Mouse (Mus musculus) gonadal fat pad, adult 2 months (tissue): ENCODE results near the gene Stra6. TPM values are rescaled to one million over a fixed set of nuclear protein-coding genes. Genes with fewer than 3 reads are reported as not detected.

ENCODE experiments used
- DNase-seq: peaks from one replicate; pipeline ENCODE4 v3.0.0-alpha.2; 2012; ENCODE audit warnings: low read depth
- polyA plus RNA-seq: library from polyadenylated mRNA; depleted of rRNA; stranded (reverse); fragments of >200 nt; gene quantifications from 2 replicates; pipeline ENCODE4 v1.2.3, GENCODE M21; 2012

Stra6 gene
- polyA plus RNA-seq, 1 experiment: 7.3 TPM

DNA sequence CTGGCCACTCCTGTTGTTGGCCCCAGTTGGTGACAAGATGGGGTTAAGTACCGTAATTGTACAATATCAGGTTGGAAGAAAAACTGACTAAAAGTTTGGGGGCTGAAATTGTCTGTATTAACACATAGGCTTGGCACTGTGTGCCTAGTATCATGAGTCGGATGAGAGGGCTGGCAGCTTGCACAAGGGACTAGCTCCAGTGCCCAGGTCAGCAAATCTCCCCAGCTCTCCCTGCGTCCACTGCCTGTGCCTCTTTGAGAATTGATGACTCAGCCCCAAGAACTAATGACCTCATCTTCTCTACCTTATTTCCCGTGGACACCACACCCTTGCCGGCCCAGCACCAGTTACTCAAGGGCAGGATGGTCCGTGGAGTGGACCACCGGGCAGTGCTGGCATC is 13.7 kb upstream of the Stra6 start:
- no peak for DNase-seq

DNA sequence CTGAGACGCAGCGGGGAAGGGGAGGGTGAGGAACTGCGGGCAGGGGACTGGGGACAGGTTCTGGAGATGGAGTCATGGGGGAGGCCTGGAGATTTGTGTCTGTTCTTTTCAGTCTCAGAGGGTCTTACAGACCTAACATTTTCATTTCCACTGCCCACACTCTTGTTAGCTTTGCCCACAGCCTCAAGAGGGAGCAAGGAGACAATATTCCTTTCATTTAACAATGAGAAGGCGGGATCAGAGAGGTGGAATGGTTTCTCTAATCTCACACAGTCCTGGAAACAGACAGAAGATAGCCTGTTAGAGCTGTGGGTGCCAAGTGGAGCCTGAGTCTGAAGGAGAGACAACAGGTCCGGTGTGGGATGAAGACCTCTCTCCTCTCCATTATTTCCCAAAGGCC is 11.7 kb upstream of the Stra6 start:
- no peak for DNase-seq

DNA sequence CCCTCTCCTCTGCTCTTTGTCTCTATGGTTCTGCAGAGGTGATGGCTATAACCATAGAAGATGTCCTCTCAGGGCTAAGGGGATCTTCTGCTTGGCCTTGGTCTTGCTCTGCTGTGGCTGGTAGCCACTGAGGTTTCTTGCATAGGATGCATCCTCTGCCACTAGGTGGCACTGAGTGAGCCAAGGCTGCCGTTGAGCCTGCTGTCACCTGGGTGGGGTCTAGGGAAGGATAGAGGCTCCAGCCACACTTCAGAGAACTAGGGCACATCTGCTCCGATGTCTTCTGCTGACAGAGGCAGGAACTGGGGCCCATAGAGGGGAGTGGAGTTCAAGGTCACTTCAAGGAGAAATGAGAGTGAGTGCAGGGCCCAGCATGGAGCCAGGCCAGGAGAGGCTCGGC is 10.5 kb upstream of the Stra6 start:
- no peak for DNase-seq

DNA sequence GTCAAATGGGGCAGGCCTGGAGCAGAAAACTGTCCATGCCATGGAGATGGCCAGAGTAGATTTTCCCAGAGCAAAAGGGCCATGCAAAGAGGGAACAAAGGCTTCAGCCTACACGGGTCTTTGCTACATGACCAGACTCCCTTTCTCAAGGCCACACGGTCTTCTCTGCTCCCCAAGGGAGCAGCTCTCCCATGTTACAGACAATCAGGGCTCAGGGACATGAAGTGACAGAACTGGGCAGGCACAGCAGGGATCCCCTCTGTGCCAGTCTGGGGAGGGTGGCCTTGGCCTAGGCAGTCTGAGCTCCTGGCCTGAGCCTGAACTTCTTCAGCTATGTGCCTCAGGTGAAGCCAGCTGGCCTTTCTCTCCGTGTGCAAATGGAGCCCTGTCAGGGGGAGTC is 10.0 kb upstream of the Stra6 start:
- DNase-seq: no peak

DNA sequence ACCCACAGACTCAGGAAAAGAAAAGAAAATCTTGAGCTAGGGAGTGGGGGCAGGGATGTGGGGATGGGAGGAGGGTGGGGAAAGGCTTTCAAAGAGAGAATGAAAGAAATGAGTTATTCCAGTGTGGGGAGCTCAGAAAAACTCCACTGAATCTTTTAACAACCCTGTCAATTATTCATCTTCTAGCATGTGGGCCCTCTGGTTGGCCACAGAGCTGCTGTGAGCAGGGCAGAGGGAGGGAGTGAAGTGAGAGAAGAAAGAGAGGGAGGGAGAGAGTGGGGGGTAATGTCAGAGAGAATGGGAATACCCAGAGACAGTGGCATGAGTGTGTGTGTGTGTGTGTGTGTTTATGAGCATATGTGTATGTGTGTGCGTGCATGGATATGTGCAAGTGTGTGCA is 9.6 kb upstream of the Stra6 start:
- DNase-seq: no peak

DNA sequence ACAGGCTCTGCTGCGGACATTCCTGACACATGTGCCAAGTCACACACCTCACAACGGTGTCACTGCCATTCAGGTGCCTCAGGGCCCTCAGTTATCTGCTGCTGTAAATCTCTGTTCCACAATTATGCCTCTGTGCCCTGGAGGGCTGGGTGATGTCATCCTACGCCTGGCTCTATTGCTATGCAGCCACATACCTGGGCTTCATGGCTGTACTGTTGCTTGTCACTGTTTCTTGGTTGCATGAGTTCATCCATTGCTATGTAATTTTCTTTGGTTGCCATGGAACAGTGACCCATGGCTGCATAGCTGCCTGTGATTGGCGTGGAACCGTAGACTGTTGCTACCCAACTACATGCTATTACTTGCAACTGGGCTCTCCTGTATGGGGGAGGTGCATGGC is 7.9 kb upstream of the Stra6 start:
- no peak for DNase-seq

DNA sequence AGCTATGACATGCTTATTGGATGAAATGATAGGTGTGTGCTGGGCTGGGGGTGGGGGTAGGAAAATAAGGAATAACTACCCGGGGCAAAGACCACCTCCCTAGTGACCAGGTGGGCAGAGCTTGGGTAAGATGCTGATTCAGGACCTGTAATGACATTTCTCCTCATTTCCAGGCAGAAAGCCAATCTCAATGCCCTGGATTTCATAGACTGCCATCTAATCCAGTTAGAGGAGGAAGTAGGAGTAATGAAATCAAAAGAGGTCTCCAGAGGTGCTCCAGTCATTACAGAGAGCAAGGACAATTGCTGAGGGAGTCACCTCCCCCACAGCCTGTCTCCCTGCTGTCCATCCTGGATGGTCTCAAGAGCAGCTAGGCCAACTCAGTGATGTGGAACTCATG is 3.7 kb upstream of the Stra6 start:
- no peak for DNase-seq

DNA sequence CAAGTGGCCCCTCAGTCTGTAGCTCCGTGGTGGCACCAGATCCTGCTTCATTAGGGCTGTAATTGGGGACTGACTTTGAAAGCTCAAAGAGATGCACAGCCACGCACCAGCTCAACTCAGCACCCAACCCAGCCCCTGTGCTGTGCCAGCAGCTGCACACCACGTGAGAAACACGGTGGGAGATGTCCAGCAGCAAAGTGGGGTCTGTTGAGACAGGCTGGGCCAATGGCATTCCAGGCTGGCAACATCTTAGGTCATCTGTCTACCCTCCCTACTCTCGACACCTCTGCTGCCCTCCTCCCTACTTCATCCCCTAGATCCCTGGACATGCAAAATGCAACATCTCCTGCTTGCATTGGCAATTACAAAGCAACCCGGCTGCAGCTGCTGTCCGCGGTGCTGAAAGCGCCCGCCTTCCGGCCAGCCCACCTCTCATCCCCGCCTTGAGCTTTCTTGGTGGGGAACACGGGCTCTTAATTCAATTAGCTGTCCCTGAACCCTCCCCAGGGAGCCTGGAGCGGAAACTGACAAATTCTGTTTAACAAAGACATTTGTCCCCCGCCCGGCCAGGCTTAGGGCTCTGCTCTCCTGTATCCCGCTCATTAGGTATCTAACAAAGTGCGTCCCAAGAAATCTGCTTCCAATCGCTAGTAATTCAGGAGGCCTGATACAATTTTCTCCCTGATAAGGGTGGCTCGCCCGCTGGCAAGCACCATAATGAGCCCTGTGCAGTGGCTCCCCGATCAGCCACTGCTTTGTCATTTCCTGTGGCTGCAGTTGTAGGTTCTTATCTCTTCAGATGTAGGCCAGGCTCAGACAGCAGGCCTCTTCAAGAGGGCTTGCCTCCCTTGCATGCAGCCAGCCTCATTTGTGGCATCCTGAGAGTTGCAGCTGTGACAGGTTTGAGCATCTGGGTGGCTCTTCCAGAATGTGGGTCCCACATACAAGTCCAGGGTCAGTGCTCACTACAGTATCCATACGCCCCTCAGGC is 2.6 kb upstream of the Stra6 start:
- no peak for DNase-seq

DNA sequence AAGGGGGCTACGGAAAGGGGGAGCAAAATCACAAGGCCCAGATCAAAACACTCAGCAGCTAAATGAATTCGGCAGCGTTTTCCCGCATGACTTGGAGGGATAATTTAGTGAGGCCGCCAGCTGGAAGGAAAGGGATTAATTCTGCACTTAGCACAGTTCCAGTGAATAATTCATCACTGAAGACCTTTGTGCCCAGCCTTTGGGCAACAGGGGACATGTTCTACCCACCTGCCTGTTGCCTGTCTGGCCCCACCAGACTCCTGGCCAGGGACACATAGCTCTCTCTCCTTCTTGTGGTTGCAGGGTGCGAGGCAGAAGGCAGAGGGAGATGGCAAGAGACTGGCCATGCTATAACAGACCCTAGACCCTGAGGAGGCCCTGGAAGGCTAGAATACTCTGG is 1.9 kb downstream of the Stra6 start:
- DNase-seq: no peak

DNA sequence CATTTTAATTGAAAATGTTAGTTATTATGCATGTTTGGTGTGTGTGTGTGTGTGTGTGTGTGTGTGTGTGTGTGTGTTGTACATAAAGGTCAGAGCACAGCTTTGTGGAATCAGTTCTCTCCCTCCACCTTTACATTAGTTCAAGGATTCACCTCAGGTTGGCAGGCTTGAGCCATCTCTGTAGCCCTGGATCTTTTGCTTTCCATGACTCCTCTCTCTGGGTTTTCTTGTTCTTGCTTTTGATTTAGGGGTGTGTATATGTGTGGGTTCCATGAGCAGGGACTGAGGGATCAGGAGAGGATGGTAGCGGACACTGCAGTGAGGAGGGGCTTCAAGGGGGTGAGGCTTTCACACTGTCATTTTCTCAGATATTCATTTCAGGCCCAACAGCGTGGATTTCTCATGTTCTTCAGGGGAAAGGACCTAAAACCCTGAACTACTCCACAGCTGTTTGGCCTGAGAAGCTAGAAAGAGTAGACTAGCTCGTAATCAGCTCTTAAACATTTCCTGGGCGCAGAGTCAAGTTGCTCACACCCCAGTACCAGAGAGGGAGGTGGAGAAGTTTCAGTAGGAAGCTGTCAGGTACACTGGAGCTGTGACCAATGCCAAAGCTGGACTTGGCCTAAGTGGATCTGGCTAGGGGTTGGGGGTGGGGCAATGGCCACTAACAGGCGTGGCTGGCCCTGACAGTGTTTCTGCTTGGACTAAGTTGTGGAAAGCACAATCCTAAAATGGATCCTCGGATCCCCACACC is 2.6 kb downstream of the Stra6 start:
- no peak for DNase-seq

DNA sequence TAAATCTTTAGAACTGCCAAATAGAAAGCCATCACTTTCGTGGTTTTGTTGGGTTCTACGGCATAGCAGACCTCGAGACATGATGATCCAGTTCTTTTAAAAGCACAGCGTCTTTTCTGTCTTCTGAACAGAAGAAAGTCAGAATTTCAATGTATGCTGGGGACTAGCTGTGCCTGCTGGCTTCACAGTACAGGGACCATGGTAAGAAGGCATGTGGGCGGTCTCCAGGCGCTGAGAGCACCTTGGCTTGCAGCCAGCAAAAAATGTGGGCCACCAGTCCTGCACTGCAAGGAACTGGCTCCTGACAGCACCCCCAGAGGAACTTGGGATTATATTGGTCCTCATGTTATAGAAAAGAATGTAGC is 3.1 kb downstream of the Stra6 start:
- no peak for DNase-seq

DNA sequence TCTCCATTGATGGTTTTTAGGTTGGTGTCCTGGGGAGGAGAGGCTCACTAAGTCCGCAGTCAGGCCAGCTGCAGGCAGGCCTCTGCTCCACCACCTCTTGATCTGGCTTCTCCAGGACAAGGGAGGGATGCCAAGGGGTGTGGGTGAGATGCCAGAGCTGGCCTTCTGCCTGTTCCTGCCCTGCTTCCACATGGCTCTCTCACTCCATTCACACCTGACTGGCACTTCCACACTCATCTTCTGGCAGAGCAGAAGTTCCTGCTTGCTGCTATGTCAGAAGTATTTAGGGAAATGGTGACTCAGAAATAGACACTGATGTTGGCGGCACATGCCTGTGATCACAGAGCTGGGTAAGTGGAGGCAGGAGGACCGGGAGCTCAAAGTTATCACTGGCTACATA is 4.0 kb downstream of the Stra6 start:
- DNase-seq: no peak

DNA sequence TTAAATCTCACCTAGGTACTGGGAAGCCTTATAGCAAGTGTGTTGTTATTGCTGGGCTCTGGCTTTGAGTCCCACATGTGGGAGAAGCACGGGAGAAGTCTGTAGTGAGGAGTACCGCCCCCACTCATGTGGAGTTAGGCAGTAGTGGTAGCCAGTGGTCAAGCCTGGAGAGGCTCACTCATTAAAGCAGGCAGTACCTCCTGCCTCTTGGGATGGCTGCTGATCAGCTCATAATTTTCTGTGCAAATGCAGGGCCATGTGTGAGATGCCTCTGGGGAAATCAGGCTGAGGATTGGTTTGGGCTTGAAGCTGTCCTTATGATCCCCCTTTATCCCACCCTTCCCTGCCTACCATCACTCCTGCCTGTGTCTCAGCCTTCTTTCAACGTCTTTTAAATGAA is 11.0 kb downstream of the Stra6 start:
- DNase-seq: no peak

DNA sequence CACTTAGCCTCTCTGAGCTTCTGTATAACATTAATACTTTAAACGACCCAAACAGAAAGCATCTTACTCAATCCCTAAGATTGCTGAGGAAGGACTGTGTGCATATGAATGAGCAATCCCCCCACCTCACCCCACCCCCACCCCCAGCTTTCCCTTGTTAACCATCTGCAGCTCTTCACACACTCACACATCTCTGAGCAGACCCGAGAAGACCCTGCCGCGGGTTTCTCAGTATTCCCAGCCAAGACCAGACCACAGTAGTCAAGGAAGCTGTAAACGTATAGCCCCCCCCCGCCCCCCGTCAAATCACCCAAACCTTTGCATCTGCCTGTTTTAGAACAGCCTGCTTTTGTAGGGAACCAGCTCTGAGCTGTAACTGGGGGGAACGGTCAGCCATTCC is 21.0 kb downstream of the Stra6 start:
- no peak for DNase-seq

DNA sequence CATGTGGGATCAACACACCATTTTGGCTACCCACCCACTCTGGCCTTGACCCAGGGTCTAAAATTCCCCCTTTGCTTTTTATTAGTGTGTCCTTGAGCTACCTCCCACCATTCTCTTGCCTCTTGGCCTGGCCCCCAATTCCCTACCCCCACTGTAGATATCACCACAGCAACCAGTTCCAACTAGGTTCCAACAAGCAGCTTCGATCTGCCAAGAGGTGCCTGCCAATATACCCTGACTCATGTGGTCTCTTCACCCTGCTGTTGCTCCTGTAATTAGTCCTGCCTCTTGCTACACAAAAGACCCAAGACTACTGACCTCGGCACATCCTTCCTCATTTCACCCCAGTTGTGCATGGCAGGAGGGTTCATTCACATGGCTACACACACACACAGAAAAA is 21.5 kb downstream of the Stra6 start:
- DNase-seq: no peak

DNA sequence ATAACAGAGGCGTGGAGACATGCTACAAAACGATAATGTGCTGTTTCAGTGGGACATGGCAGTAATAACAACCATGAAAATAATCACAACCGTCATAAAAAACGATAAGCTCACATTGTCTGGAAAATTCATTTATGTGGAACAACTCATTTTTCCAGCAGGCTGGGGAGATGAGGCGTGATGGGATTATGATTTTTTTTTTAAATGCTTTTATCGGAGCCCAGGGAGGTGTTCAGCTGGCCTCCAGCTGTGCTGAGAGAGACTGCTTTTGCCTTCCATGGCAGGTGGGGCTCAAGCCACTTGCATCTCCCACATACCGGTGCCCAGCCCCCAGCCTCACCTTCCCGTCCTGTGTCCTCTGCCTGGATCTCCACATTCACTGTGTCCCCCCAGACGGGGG is 22.6 kb downstream of the Stra6 start:
- DNase-seq: no peak

DNA sequence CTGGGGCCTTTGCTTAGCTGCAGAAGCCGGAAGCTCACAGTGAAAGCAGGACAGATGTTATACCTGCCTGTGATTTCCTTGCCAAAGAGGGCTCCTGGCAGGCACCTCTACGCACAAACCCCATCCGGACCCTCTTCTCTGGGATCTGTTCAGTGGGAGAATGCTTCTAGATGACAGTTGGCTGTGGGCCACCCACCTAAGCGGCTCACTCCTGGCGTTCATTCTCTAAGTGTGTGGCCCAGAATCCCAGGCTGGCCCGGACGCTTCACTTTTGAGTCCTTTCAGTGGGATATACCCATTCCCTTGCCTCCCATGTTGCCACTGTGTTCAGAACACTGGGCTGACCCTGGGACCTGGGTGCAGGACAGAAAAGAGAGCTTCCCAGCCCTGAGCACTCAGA is 23.3 kb downstream of the Stra6 start:
- no peak for DNase-seq

DNA sequence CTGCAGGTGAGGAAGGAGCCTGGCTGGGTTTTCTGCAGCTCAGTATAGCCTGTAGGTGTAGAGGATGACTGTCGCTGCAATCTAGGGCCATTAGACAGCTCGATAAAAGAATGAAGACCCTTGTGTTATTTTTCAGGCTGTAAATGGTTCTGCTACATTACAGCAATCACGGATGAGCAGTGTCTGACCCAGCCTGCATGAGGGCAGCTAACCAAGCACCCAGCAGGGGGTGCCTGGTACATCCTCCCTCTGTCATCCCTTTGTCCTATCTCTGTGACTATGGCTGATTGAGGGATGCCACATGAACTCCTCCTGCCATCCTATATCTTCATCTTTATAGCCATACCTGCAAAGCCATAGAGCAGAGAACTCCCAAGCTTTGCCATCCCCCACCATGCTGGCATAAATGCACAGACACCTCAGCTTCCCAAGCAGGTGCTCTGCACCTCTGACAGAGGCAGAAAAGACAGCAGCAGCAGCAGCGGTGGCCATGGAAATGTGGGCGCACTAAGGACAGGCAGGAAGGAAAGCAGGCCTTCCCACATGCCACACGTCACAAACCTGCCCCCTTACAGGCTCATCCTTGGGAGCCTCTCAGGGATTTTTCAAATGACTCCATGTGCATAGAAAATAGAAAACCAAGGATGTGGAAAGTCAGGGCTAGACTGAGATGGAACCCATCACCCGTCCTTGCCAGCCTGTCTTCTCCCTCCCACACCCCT is 23.9 kb downstream of the Stra6 start:
- DNase-seq: no peak

DNA sequence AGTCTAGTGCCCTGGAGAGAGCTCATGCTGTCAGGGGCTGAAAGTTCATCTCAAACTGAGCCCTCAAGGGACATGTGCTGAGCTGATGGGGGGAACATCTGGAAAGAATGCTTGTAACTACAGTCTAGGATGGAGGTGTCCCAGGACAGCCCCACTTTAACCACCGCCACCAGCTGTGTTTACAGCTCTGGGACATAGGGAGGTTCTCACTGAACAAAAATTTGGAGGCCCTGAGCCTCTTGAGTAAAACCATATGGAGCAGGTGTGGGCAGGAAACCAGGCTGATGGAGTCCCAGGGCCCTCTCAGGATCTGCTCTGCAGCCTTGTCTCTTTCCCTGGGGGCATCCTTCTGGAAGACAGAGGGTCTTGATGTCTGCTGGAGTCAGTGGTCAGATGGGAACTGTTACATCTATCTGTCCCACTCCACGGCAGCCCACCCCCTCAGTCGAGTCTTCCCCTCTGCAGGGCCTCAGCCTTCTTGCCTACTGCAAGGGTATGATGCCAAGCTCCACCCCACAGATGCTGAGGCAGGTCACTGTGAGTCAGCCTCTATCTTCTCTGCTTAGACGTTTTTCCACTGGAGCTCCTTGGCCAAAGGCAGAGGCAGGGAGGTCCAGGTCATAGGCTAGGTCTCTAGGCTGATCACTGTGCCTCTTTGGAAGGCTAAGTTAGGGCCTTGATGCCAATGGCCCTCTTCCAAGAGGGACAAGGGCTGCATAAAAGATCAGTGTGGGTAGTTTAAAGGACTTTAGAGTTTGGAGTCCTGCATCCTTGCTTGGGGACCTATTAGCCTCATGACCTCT is 28.2 kb downstream of the Stra6 start:
- DNase-seq: no peak

DNA sequence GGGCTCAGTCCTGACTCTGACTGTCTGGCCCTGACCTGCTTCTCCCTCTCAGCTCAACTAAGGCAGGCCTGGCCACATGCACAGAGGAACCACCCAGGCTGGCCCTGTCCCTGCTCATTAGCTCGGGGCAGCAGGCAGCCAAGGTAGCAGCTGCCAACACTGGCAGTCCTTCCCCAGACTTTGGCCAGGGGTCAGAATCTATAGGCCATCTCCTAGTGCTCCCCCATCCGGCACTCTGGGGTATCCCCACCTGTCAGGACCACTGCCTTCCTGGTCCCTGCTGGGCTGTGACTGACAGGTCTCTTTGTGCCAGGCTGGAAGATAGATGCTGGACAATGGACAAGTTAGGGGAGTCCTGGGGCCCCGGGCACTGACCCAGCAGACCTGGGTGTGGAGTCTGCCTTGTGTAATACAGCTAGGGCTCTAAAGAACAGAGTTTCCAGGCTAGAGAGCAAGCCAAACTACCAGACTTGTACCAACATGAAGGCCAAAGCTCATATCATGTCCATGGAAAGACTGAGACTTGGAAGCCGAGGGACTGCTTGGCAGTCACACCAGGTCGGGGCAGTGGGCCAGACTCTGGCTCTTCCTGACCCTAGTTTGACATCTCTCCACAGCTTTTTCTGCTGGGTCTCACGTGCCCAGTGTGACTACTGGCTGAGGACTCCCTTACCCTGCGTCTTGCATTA is 29.1 kb downstream of the Stra6 start:
- DNase-seq: peak; percentile 81

DNA sequence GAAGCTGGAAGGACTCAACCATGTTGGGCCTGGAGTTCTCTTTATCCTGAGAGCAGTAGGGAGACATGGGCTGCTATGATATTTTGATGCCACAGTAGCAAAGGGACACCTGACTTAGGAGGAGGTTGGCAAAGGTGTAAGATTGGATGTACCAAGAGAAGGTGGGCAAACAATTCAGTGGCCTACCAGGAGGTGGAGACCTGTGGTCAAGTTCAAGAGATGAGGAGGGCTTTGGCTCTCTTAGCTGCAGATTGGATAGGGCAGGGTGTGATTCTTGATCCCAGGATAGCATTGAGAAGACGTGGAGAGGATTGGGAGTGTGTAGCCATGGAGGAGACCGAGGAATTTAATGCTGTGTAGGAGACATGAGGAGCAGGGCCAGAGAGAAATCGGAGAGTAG is 30.2 kb downstream of the Stra6 start:
- no peak for DNase-seq
